Mouse (Mus musculus): ENCODE measurements around the gene Gpank1.
A peak's percentile ranks its signal among the peaks of the same experiment; 100 is the strongest.

DNA sequence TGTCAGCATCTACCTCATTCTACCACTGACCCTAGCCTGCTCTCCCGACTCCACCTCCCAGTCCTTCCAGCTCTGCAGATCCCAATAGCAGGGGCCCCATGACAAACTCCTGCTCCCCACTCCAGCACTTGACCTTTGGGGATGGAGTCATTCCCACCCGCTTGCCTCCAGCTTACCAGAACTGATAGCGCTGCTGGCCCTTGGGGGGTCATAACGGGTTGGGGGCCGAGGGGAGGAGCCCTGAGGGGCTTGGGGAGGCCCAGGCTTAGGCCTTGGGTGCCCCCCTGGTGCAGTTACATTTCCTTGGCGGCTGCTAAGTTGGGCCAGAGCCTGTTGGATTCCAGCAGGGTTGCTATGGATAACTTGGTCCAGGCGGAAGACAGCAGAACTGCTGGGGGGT is 33.4 kb downstream of the Gpank1 start:
- TF ChIP-seq POLR2A (IDR thresholded peaks at IDR 0.05; ENCODE audit: control insufficient read depth in 1 of 2, insufficient read depth in 1 of 2, low read depth in 1 of 2, low read length in 2 of 2, poor library complexity in 1 of 2) (peak in 1 of 2 experiments; percentile 28; a peak in 1 of 4 replicates), NRF1 (IDR thresholded peaks at IDR 0.05; ENCODE audit: insufficient read depth, low read depth, low read length, poor library complexity, severe bottlenecking) (no peak), E2F4 (IDR thresholded peaks at IDR 0.05; ENCODE audit: borderline replicate concordance, low read depth, low read length) (no peak), RAD21 (IDR thresholded peaks at IDR 0.05; ENCODE audit: low read depth, low read length) (no peak), POLR2AphosphoS2 (IDR thresholded peaks at IDR 0.05; ENCODE audit: low read length) (no peak)
